Mouse (Mus musculus) thymus, adult 2 months (tissue): ENCODE data around the gene Snrpd3.

Experiments used
- CTCF ChIP-seq: fragments of 200-500 bp; IDR thresholded peaks from 2 replicates; pipeline ENCODE4 v1.5.1; 2012; ENCODE audit warnings: mild to moderate bottlenecking, control low read depth, low read length, moderate library complexity, borderline replicate concordance; ENCODE audit not compliant: control insufficient read depth, poor library complexity, insufficient read depth; ENCODE audit errors: extremely low read depth
- POLR2A ChIP-seq: fragments of 200-500 bp; IDR thresholded peaks from 2 replicates; pipeline ENCODE4 v1.6.1; 2012; ENCODE audit warnings: mild to moderate bottlenecking, low read length, control low read depth, moderate library complexity; ENCODE audit not compliant: control insufficient read depth, poor library complexity, insufficient read depth; ENCODE audit errors: extremely low read depth

- no peak for TF ChIP-seq CTCF
- no peak for TF ChIP-seq POLR2A
These were observed 41.2 kb downstream of the Snrpd3 start for GRCm38 (mm10) chr10:75558515-75558914.
